Mouse (Mus musculus) heart, postnatal 0 days (tissue): ENCODE results near the gene Emc10.

Source experiments
- CTCF ChIP-seq: IDR thresholded peaks from 2 replicates; pipeline ENCODE4 v1.5.1; 2016; ENCODE audit warnings: antibody characterized with exemption, control low read depth, low read depth
- EP300 ChIP-seq: IDR thresholded peaks from 2 replicates; pipeline ENCODE4 v1.6.1; 2016; ENCODE audit warnings: antibody characterized with exemption, low read depth

DNA sequence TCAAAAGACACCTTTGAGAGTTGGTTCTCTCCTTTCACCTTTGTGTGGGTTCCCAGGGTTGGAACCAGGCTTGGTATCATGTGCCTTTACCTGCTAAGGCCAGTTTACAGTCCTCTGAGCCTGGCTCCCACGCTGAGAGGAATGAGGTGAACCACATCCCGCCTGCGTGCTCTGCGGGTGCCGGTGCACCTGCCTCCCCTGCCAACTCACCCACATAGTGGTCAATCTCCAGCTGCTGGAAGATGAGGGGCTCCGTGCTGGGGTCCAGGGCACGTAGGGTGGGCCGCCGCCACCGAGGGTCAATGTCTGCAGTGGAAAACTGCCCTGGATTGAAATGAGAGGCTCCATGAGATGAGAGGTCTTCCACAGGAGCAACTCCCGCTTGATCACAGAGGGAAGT, 46.2 kb upstream of the Emc10 start:
- TF ChIP-seq CTCF (no peak), EP300 (no peak)
